Mouse (Mus musculus): ENCODE measurements at regions not wholly inside any gene's neighbourhood (a gene's known extent, or its start where the extent isn't known, plus 50 kb on each side); places are given as distances from the start of the nearest gene placed in this dataset.

GRCm38 (mm10) chr7:138626061-138626460 lies 219.8 kb upstream of the Ppp2r2d start:
- no peak for DNase-seq

- DNase-seq, result no peak
Observed at GRCm38 (mm10) chr7:138620896-138621655, 223.5 kb upstream of the Tcerg1l start.

GRCm38 (mm10) chr7:138620080-138620684 lies 222.7 kb upstream of the Tcerg1l start:
- DNase-seq, result no peak

- no peak for DNase-seq
Observed at GRCm38 (mm10) chr7:138616468-138616867, 218.9 kb upstream of the Tcerg1l start.

GRCm38 (mm10) chr7:138609605-138610004 lies 212.1 kb upstream of the Tcerg1l start:
- DNase-seq, result no peak

GRCm38 (mm10) chr7:138609124-138609523 lies 211.6 kb upstream of the Tcerg1l start:
- no peak for DNase-seq

GRCm38 (mm10) chr7:138606363-138606964 lies 208.9 kb upstream of the Tcerg1l start:
- no peak for DNase-seq

GRCm38 (mm10) chr7:138605923-138606322 lies 208.4 kb upstream of the Tcerg1l start:
- no peak for DNase-seq

GRCm38 (mm10) chr7:138601749-138602148 lies 204.2 kb upstream of the Tcerg1l start:
- DNase-seq, result no peak

GRCm38 (mm10) chr7:138593344-138593743 lies 195.8 kb upstream of the Tcerg1l start:
- no peak for DNase-seq

- DNase-seq, result no peak
Observed at GRCm38 (mm10) chr7:138567352-138567751, 169.8 kb upstream of the Tcerg1l start.

- DNase-seq, result no peak
Observed at GRCm38 (mm10) chr7:138551629-138552028, 154.1 kb upstream of the Tcerg1l start.

GRCm38 (mm10) chr7:138547881-138548280 lies 150.4 kb upstream of the Tcerg1l start:
- no peak for DNase-seq

- DNase-seq, result no peak
Observed at GRCm38 (mm10) chr7:138538048-138538831, 140.7 kb upstream of the Tcerg1l start.

GRCm38 (mm10) chr7:138526143-138526542 lies 128.6 kb upstream of the Tcerg1l start:
- DNase-seq, result no peak

- DNase-seq, result no peak
Observed at GRCm38 (mm10) chr7:138524936-138525335, 127.4 kb upstream of the Tcerg1l start.

- DNase-seq, result no peak
Observed at GRCm38 (mm10) chr7:138514171-138514570, 116.6 kb upstream of the Tcerg1l start.

GRCm38 (mm10) chr7:138505205-138505604 lies 107.7 kb upstream of the Tcerg1l start:
- no peak for DNase-seq

GRCm38 (mm10) chr7:138503986-138504385 lies 106.5 kb upstream of the Tcerg1l start:
- no peak for DNase-seq

GRCm38 (mm10) chr7:138503016-138503415 lies 105.5 kb upstream of the Tcerg1l start:
- DNase-seq, result no peak

- DNase-seq, result no peak
Observed at GRCm38 (mm10) chr7:138501347-138502014, 104.0 kb upstream of the Tcerg1l start.

GRCm38 (mm10) chr7:138497771-138498170 lies 100.2 kb upstream of the Tcerg1l start:
- no peak for DNase-seq

GRCm38 (mm10) chr7:138497202-138497601 lies 99.7 kb upstream of the Tcerg1l start:
- DNase-seq, result no peak

All from thymus, postnatal 25 days (tissue).